In the genomic region with DNA sequence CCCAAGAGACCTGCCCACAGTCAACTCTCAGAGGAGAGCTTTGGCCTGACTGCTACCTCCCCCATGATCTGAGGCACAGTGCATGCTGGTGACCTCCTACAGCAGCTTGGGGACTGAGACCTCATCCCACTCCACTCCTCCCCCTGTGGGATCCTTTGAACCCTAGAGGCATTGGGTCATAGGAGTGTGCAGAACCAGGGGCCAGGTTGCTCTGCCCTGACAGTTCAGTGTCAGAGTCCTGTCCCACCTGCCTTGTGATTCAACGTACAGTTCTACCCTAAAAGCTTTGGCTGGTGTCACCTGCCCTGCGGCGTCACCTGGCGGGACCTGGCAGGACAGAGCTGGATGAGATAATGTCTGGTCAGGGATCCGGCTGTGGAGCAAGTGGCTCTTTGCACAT, we compare ENCODE assay signal across 19 mouse cellular contexts.
DNase-seq lines count a peak whose midpoint lies in the region; ATAC-seq and TF ChIP-seq lines count a peak whose summit lies in the region.
"Had no signal": no experiment of that assay in that cellular context is flagged by ENCODE, and none has a peak within 500 bp of the region (broad histone marks: within the 10 kb centered on the region; RNA-seq: fewer than 3 reads in every experiment).

No protein-coding gene starts in this region.

- no peaks in the 10 kb centered on the region for H3K36me3 ChIP-seq in liver, embryonic 12.5 days
- no peaks in the 10 kb centered on the region for H3K36me3 ChIP-seq in liver, embryonic 16.5 days (ENCODE audit: control insufficient read depth, insufficient read depth)
- H3K36me3 ChIP-seq: forebrain, embryonic 15.5 days; hindbrain, embryonic 13.5 days; intestine, embryonic 15.5 days; lung, embryonic 15.5 days; neural tube, embryonic 15.5 days; stomach, embryonic 15.5 days had no signal

- peak; percentile 41; the same call in 1 of the 2 replicates for ATAC-seq in liver, embryonic 12.5 days
- peak; percentile 45 for ATAC-seq in liver, embryonic 16.5 days (ENCODE audit: low read depth)
- ATAC-seq: forebrain, embryonic 15.5 days; intestine, embryonic 15.5 days had no signal

- no peak overlapping the region for H3K4me2 ChIP-seq in liver, embryonic 12.5 days
- H3K4me2 ChIP-seq in liver, embryonic 16.5 days (ENCODE audit: low read depth, low read length), result no peak overlapping the region
- H3K4me2 ChIP-seq: forebrain, embryonic 15.5 days; hindbrain, embryonic 13.5 days; intestine, embryonic 15.5 days; lung, embryonic 15.5 days; neural tube, embryonic 15.5 days; stomach, embryonic 15.5 days had no signal

- no peaks in the 10 kb centered on the region for H3K27me3 ChIP-seq in liver, embryonic 12.5 days (replicated peaks)
- no peaks in the 10 kb centered on the region for H3K27me3 ChIP-seq in liver, embryonic 16.5 days (ENCODE audit: control insufficient read depth, insufficient read depth, low read depth, low read length)
- H3K27me3 ChIP-seq: forebrain, embryonic 15.5 days; intestine, embryonic 15.5 days; lung, embryonic 15.5 days; neural tube, embryonic 15.5 days; stomach, embryonic 15.5 days had no signal

- no peaks in the 10 kb centered on the region for H3K9me3 ChIP-seq in liver, embryonic 12.5 days (replicated peaks)
- no peaks in the 10 kb centered on the region for H3K9me3 ChIP-seq in liver, embryonic 16.5 days (replicated peaks; ENCODE audit: control insufficient read depth, low read length)
- H3K9me3 ChIP-seq: forebrain, embryonic 15.5 days; hindbrain, embryonic 13.5 days; intestine, embryonic 15.5 days; lung, embryonic 15.5 days; neural tube, embryonic 15.5 days; stomach, embryonic 15.5 days had no signal

- no peak for TF ChIP-seq CTCF in lung, adult 2 months (IDR thresholded peaks at IDR 0.05; ENCODE audit: insufficient read depth, low read length)

- H3K4me3 ChIP-seq in liver, embryonic 12.5 days, result no peak overlapping the region
- no peak overlapping the region for H3K4me3 ChIP-seq in liver, embryonic 16.5 days (ENCODE audit: low read depth, low read length)
- H3K4me3 ChIP-seq in lung, adult 2 months (replicated peaks; ENCODE audit: extremely low read depth, low read depth, low read length), result no peak overlapping the region
- H3K4me3 ChIP-seq: forebrain, embryonic 15.5 days; gastrocnemius, adult 2 months; hindbrain, embryonic 13.5 days; intestine, embryonic 15.5 days; lung, embryonic 15.5 days; neural tube, embryonic 15.5 days; stomach, embryonic 15.5 days had no signal

- H3K9ac ChIP-seq in liver, embryonic 12.5 days, result no peak overlapping the region
- H3K9ac ChIP-seq in liver, embryonic 16.5 days (ENCODE audit: low read depth, low read length), result no peak overlapping the region
- H3K9ac ChIP-seq: forebrain, embryonic 15.5 days; hindbrain, embryonic 13.5 days; intestine, embryonic 15.5 days; lung, embryonic 15.5 days; neural tube, embryonic 15.5 days; stomach, embryonic 15.5 days had no signal

- H3K27ac ChIP-seq in liver, embryonic 12.5 days, result no peak overlapping the region
- H3K27ac ChIP-seq in liver, embryonic 16.5 days (ENCODE audit: low read length), result no peak overlapping the region
- H3K27ac ChIP-seq: forebrain, embryonic 15.5 days; gastrocnemius, adult 2 months; hindbrain, embryonic 13.5 days; intestine, embryonic 15.5 days; lung, embryonic 15.5 days; neural tube, embryonic 15.5 days; stomach, embryonic 15.5 days had no signal

- no peak for TF ChIP-seq POLR2A in lung, adult 2 months (IDR thresholded peaks at IDR 0.05; ENCODE audit: borderline replicate concordance, extremely low read depth, low read depth, low read length)

- H3K4me1 ChIP-seq in liver, embryonic 12.5 days, result peaks cover 13% of the 10 kb centered on the region
- H3K4me1 ChIP-seq in liver, embryonic 16.5 days (ENCODE audit: control insufficient read depth, low read depth, low read length), result no peaks in the 10 kb centered on the region
- peaks cover 3% of the 10 kb centered on the region; the same call in 1 of the 2 replicates for H3K4me1 ChIP-seq in lung, adult 2 months (ENCODE audit: control insufficient read depth, insufficient read depth, low read length)

- DNase-seq in liver, result no peak
- DNase-seq in cerebellum, postnatal 36 days, result peak; percentile 68
- DNase-seq in kidney, postnatal 14 days, result peak; percentile 68
- DNase-seq in T-cell, adult 2 months (ENCODE audit: low spot score), result no peak
- DNase-seq in lung, adult 2 months, result no peak
- DNase-seq in right cerebral cortex, postnatal 10 days (ENCODE audit: low spot score in 2 of 2), result no peak
- DNase-seq: adrenal gland, postnatal 10 days; gastrocnemius, adult 2 months; heart, adult 11 months; layer of hippocampus, adult 9-11 months; retina, postnatal 1 day had no signal

- WGBS in liver, embryonic 12.5 days (ENCODE audit: insufficient replicate concordance), result 72% methylated on average over 5 of the region's 5 CpGs
- 62% methylated on average over 5 of the region's 5 CpGs for WGBS in liver, embryonic 16.5 days (ENCODE audit: insufficient replicate concordance)
- WGBS in lung, adult 2 months, result 93% methylated on average over 5 of the region's 5 CpGs

Comparison
In these comparisons a context has a peak if more than half of its experiments do, and no peak if none do; other contexts are left out.
1. DNase-seq: peak in cerebellum, postnatal 36 days (2 of 2) and kidney, postnatal 14 days (single experiment); none in liver (single experiment), T-cell, adult 2 months (single experiment), lung, adult 2 months (single experiment) and right cerebral cortex, postnatal 10 days (0 of 2).